Mouse (Mus musculus): ENCODE data around the gene Hoxd11.

Gene Hoxd11

DNA sequence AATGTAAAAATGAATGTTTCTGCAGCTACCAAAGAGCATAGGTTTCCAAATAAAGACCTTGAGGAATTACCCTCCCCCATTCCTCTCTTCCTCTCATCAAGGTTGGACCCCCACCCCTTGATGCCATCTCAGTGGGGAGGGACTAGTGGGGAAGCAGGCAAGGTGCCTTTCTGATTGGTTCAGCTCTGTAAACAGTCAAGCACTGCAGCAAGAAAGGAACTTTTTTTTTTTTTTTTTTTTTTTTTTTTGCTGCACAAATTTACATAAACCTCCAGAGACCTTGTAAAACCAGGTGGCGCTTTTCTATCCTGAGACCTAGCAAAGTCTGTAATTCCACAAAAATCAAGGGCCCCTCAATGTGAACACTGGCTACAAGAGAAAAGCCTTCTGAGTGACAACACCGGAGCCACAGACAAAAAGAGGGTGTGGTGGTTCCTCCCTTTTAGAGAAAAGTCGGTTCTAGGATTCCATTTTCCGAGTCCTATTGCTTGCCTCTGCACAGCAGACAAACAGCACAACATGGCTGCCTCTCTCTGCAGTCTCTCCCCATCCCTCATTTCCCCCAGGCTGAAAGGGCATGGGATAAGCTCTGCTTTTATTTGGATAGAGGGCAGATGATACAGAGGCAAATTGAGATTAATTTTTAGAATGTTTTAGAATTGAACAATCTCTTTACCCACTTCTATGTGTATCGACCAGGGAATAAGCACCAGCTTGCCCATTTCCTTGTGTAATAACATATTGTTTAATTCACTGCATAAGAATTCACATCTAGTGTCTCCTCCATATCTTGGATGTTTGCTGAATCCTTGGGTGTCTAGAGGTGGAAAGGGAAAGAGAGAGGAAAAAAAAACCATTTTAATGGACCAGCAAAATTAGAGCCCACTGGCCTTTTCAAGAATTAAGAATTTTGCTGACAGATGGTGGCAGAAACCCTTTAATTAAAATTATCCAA lies 30.4 kb downstream of the Hoxd11 start:
- no peak for DNase-seq (ENCODE audit: low spot score)

DNA sequence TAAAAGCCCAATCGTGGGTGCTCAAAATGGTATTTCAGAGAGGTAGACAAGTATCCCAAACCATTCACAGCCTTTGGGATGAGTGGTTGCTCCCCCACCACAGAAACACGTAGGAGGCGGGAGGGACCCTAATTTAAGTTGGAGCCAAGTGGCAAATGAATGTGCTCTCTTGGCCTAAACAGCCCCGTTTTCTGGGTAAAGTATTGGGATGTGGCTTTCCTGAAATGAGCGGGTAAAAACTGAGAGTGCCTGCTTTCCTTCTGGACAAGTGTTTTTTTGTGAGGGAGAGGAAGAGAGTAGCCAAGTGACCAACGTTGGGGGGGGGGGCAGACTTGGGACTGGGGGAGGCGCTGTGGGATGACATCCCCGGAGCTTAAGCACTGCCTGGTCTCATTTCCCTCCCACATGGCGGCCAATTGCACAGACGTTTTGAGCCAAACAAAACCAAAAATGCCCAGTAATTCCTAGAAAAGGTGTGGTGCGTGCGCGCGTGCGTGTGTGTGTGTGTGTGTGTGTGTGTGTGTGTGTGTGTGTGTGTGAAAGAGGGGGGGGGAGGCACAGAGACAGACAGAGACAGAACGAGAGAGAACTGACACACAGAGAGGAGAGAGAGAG lies 31.7 kb downstream of the Hoxd11 start:
- no peak for DNase-seq (ENCODE audit: low spot score)

DNA sequence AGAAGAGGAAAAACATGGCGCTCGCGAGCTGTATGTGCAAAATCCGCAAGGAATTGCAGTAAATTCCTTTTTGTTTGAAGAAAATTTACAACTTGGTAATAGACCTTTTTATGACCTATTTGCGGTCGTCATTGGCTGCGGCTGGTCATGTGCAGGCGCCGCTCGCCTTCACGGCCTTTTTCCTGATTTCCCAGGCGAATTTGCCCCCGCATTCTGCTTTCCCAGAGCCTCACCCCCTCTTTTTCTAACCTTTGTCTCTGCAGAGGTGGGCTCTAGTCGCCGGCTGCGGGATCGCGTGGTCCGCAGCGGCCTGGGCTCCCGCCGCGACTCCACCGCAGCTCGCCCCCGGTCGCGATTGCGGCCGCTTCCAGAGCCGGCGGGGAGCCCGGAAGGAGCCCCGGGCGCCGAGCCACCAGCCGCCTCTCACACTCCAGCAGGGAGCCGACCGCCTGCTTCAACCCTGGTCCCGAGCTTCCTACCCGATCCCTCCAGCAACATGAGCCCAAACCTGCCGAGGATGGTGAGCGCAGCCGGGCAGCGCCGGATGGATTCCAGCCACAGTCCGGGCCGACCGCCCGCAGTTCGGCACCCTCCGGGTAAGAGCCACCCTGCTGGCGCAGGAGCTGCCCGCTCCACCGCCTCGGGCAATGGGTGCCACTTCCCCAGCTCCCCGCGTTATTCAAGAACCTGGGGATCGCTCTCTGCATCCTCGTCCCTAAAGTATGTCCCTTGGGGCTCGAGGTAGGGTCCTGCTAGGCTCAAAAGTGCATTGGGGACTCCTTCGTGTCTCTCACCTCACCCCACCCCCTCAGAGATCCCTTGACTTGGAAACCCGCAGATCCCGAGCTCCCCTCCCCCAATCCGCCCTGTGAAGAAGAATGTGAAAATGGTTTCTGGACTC lies 32.6 kb downstream of the Hoxd11 start, which contains the start of the genes Hoxd3 and Hoxd4:
Gene Hoxd3, plus strand, starts transcription at position 207 of the 901 bp plus-strand sequence.
Gene Hoxd4, plus strand, starts transcription at position 209 of the 901 bp plus-strand sequence.
- no peak for DNase-seq (ENCODE audit: low spot score)

DNA sequence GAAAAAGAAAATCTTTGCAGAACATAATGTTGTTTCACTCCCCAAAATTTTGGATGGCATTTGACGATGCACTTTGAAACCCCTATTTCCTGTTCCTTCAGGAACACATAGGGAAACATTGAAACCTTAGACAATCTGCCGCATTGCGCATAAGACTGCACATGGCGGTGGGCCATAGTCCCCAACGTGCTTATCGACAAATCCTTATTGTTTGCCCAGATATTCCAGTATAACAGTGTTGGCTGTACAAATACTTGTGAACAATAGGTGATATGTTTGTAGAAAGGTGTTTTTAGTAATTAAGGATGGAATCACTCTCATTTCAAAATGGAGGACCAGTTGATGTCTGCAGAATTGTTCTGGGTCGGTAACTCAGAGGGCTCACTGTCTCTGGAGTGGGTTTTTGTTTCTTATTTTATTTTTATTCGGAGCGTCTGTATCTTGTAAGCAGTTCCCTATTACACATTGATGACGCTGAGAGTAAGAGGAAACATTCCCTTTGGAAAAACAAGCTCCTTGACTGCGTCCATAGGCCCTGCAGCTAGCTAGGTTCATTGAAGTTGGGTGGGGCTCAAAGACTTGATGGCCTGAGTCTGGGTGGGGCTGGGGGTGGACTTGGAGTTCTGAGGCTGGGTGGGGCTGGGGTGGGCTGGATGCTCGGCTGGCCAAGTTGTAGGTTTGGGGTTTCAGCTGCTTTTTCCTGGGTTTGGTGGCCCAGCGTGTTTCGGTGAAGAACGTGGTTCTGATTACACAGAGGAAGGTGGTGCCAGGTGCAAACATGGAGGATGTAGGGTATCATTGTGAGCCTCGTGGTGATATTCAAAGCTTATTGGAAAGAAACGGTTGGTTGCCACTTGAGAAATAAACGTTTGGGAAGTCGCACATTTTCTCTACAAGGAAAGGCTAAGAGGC lies 34.1 kb downstream of the Hoxd11 start:
- DNase-seq (ENCODE audit: low spot score), result no peak

DNA sequence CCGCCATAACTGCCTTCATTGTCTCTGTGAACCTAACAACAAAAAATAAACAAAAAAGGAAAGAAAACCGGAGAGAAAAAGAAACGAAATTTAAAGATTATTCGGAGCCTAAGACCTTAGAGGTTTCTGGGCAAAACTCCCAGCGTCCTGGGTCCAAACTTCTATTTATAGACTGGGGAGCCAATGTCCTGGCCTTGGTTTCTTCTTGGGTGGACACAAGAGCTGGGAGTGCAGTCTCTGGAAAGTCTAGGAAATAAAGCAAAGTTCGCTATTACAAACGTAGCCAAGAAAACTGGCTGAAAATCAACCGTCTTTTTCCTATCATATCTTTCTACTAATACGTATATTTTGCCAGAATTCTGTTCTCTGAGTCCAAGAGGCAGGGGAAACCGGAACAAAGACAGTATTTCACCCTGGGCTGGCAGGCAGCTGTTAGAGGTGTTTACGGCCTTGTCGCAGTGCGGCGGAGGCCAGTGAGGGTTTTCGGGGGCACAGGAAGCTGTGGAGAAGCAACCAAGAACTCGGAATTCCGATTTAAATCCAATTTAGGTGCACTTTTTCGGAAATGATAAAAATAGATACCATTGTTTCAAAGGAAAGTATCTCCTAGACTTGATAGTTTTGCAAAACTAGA lies 34.9 kb downstream of the Hoxd11 start:
- no peak for DNase-seq (ENCODE audit: low spot score)

DNA sequence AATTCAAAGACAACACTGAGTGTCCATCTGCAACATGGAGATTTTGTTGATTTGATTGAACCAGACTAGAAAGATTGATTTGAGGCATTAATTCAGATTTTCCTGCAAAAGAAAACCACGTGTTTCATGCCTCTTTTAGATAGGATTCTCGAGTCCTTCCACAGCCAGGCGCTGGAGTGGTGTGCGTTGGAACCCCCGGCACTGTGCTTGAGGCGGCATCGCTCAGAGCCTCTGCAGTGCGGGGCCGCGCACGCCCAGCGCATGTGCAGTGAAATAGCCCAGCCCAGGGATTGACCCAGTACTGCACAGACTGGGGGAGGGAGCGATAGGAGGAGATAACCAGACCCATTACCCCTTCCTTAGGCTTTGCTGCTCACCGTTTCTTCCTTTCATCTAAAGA lies 35.5 kb downstream of the Hoxd11 start:
- no peak for DNase-seq (ENCODE audit: low spot score)

DNA sequence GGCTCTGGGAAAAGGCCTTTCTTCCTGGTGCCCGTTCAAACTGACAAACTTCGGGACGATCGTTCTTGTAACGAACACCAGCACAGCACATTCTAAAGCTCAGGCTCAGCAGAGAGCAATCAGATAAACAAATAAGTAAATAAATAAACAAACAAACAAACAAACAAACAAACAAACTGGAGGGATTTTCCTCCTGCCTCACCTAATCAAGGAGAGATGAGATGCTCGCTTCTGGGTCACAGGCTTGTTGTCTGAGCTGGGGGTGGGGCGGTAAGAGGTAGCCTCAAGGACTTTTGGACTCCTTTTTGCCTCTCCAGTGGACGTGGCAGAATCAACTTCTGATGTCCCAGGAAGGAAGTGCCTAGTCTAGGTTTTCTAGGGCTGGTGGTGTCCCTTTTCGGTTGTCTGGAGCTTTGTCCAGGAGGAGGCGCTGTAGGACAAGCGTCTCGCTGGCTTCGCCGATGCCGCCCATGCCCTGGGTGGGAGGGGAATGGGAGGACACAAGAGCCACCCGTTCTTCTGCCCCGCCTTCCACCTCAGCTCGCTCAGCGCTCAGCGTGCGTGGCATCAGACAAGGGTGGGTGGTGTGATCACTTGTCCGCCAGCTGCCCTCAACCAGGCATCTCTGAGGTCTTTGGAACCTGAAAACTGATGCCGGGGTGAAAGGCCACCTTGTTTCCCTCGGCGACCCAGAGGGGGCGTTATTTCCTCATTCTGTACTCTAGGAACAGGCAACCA lies 36.3 kb downstream of the Hoxd11 start:
- peak; percentile 73 for DNase-seq (ENCODE audit: low spot score)

DNA sequence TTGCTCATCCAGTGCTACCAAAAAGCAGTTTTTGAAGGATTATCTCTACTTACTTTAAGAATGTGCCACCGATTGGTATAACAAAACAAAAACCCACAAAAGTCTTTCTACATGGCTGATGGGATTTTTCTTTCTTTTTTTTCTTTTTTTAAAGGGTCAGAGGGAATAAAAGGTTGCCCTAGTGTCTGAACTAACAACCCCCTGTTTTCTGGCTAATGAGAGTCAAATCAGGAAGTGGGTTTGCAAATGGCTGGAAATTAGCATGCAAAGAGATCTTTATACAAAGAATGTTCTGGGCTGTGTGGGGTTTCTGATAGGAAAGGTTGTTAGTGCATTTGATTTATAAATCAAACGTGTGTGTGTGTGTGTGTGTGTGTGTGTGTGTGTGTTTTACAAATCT lies 41.0 kb downstream of the Hoxd11 start:
- no peak for DNase-seq (ENCODE audit: low spot score)

DNA sequence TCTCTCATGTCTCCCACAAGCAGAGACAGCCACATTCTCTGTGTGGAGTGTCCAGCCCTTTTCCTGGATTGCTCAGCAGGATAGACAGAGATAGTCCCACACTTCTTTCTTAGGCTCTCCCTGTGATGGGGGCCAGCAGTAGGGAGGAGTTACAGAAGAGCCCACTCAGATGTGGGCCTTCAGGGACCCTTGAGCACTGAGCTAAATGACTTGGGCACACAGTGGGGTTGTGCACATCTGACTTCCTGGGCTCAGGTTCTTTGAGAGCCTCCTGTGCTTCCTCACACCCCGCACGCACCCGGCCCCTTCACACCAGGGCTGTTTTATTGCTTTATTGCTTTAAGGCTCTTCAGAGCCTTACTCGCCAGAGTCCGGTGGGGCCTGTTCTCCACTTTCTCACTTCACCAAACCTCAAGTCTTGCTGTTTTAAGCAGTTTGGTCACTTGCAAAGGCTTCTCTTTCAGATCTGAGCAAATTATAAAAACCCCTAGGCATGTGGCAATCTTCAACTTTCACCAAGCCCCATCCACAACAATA lies 41.7 kb downstream of the Hoxd11 start:
- DNase-seq (ENCODE audit: low spot score), result no peak

DNA sequence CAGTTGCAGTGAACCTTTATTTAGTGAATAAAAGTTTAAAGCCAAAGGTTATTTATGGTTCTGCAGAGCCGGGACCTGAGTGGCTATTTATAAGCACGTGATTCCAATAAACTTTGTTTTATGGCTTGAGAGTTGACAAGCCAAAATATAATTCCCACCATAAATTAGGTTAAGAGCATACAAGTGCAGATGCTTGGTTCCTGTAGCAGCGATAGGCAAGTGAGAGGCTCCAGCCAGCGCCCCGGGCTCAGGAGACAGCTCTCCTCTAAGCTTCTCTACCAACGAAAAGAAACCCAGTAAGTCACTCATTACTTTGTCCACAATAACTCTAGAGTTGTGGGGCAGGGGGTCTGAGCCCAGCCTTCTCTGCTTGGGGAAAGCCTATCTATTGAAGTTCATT lies 42.5 kb downstream of the Hoxd11 start:
- DNase-seq (ENCODE audit: low spot score), result no peak

DNA sequence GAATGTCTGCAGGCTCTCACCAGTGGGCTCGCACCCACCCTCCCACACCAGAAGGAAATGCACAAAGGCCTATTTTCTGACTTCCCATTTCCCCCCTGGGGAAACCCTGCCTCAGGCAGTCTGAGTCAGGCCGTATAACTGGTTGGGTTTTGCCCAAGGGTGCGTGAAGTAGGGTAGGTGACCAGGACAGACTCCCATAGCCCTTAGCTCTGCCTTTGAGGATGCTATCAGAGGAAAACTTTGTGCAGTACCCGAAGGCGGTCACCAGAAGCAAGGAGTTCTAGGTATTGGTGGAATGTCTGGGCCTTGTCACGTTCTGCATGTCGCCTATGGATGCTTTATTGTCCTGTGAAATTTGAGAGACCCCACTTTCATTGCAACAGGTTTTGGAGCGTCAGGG lies 43.6 kb downstream of the Hoxd11 start:
- no peak for DNase-seq (ENCODE audit: low spot score)

DNA sequence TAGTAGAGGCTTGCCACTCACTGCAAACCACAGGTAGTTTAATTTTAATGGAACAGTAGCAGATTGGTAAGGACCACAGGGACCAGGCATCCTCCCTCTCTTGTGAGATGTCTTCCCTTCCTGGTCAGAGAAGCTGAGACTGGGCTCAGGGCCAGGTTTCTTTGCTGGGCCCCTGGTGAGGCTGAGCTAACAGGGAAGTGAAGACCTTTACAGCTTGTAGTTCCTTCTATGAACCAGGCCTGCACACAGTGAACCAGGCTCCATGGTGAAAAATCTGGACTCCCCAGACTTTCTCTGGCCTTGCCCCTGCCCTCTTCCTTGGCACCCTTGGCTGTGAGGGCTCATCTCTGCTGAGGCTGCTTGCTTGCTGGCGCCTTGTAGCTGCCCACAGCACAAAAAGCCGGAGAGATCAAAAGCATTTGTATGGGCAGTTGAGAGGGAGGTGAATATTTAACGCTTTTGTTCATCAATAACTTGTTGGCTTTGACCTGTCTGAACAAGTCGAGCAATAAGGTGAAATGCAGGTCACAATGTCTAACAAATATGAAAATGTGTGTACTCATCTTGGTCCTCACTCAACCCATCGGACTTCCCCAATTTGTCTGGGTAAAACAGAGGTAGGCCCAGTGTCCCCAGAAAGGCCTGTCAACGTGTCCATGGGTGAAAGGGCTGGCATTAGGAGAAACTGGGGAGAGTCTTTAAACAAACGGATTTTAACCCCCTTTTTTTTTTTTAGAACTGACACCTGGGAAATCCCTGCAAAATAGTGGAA lies 45.1 kb downstream of the Hoxd11 start:
- DNase-seq (ENCODE audit: low spot score), result no peak

DNA sequence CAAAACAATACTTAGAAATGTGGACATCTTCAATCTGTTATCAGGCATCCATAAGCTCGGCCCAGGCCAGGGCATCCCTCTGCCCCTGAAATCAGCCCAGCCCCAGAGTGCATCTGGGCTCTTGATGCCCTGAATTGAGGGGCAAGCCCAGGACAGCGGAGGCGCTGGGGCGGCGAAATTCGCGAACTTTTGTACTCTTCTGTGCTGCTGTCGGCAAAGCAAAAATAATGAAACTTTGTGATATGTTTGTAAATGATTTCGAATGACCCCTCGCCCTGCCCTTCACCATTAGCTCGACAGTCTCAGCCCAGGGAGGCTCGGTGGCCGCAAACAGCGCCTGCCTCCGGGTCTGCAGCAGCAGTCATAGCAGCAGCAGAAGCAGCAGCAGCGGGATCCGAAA lies 45.8 kb downstream of the Hoxd11 start:
- DNase-seq (ENCODE audit: low spot score), result no peak

DNA sequence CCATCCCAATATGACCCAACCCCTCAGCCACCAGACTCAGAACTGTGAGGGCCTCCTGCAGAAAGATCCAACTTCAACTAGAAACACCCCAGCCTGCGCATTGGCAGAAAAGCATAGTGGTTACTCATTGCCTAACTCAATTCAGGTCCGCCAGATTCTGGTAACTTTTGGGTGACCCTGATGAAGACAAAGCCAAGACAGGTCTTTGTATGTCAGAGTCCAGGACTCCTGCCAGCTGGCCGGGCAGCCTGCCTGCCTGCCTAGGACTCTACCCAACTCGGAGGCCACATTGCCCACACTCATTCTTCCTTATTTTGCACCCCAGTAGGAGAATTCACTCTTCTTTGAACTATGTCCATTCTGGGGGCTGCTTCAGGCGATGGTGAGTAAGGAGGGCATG lies 47.2 kb downstream of the Hoxd11 start, which contains the start of gene Gm28230:
Gene Gm28230, plus strand, starts transcription at position 178 of the 400 bp plus-strand sequence.
- DNase-seq (ENCODE audit: low spot score), result no peak

DNA sequence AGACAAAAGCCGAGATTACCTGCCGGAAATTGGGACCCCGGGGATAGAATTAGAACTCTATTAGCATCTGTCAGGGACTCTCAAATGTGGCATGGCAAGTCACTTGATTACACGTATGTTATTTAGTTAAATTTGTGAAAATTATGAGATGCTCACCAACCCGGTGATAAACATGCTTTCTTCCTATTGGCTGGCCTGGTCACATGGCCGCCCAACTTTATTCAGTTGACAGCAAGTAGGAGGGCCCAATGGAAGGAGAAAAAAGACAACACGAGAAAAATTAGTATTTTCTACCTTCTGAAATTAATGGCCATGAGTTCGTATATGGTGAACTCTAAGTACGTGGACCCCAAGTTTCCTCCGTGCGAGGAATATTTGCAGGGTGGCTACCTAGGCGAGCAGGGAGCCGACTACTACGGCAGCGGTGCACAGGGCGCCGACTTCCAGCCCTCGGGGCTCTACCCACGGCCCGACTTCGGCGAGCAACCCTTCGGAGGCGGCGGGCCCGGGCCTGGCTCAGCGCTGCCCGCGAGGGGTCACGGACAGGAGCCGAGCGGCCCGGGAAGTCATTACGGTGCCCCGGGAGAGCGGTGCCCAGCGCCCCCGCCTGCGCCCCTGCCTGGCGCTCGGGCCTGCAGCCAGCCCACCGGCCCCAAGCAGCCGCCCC lies 47.7 kb downstream of the Hoxd11 start:
- DNase-seq (ENCODE audit: low spot score), result no peak

DNA sequence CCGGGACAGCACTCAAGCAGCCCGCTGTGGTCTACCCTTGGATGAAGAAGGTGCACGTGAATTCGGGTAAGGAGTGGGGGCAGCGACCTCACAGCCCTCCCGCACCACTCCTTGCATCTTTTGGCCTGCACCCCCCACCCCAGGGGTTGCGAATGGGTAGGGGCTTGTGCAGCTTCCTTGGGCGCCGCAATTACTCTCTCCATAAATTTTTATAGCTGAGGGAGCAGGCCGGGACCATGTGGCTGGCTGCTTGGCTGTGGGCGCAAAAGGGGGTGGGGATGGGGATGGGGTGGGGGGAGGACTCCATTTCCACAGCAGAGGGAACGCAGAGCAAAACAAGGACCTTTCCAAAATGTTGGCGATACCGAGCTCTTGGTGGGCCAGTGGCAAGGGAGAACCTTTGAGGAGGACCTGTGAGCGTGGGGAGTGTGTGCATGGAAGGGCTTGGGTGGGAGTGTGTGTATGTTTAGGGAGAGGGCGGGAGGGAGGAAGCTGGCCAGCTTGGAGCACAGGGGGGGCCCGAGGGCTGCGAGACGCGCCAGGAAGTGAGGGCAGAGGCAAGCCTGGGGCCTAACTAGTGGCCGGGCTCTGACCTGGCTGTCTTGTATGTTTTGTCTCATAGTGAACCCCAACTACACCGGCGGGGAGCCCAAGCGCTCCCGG lies 48.4 kb downstream of the Hoxd11 start:
- DNase-seq (ENCODE audit: low spot score), result no peak

DNA sequence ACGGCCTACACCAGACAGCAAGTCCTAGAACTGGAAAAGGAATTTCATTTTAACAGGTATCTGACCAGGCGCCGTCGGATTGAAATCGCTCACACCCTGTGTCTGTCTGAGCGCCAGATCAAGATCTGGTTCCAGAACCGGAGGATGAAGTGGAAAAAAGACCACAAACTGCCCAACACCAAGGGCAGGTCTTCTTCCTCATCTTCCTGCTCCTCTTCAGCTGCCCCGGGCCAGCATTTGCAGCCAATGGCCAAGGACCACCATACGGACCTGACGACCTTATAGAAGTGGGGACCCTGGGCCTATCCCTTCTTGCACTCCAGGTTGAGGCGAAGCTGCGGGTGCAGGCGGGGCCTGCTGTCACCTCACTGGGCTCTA lies 48.9 kb downstream of the Hoxd11 start:
- DNase-seq (ENCODE audit: low spot score), result no peak

DNA sequence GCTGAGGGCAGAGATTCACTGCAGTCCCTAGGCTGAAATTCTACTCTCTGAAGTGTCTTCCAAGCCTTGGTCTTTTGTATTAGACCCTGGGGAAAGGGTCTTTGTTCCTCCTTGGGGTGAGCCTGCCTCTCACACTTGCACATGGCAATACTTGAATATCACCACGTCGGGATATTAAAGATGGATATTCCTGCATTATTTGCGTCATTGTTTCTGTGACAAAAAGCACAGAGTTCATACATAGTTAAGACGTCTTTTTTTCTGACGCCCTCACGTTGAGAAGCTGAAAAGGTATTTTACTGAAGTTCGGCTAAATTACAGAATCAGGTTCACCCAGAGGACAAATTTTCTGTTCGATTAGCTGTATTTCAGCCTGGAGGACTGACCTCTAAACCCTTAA lies 51.0 kb downstream of the Hoxd11 start:
- DNase-seq (ENCODE audit: low spot score), result no peak

Data from lung, postnatal 25 days (tissue).